In genomic region chr14:55884713-55885113, GRCm38 (mm10) we compare ENCODE assay signal across 8 mouse cellular contexts. TPM values are rescaled to one million over a fixed set of nuclear protein-coding genes. Genes with fewer than 3 reads are reported as not detected.
DNase-seq lines count a peak whose midpoint lies in the region; ATAC-seq and TF ChIP-seq lines count a peak whose summit lies in the region.

Gene Khnyn (plus strand): TSS chr14:55884947.

- H3K4me3 ChIP-seq in lung, embryonic 14.5 days (ENCODE audit: low read depth, low read length), result peak within 1 kb of the TSS; percentile 67

- H3K9ac ChIP-seq in lung, embryonic 14.5 days, result peak within 1 kb of the TSS; percentile 86

- H3K9me3 ChIP-seq in lung, embryonic 14.5 days (ENCODE audit: low read depth, low read length), result no peaks in the 10 kb centered on the region

- no peak for TF ChIP-seq CTCF in lung, embryonic 14.5 days (IDR thresholded peaks at IDR 0.05; ENCODE audit: low read depth)

- peak within 1 kb of the TSS; percentile 97 for H3K27ac ChIP-seq in lung, embryonic 14.5 days (ENCODE audit: low read depth)

- WGBS in lung, embryonic 14.5 days, result under 1% methylated on average over 23 of the region's 30 CpGs

- H3K4me2 ChIP-seq in lung, embryonic 14.5 days, result peak within 1 kb of the TSS; percentile 74

- DNase-seq in MEL-GATA-1-ER (ENCODE audit: extremely low read depth, low read depth), result peak; percentile 81
- DNase-seq in cerebellum, adult 8-10 months, result peak; percentile 93
- peak; percentile 89 for DNase-seq in forelimb bud, embryonic 11.5 days (ENCODE audit: low read depth, low spot score)
- DNase-seq in heart, postnatal 4 days, result peak; percentile 94
- peak; percentile 72 to 75 for DNase-seq in layer of hippocampus, adult 8-10 months (ENCODE audit: low spot score in 2 of 2)
- peak; percentile 97 for DNase-seq in lung, embryonic 14.5 days
- DNase-seq in thymus, adult 18-20 months, result peak; percentile 72 to 75

- H3K36me3 ChIP-seq in lung, embryonic 14.5 days (ENCODE audit: insufficient read depth), result peaks cover 36% of the 10 kb centered on the region

- ATAC-seq in lung, embryonic 14.5 days (ENCODE audit: insufficient read depth), result peak; percentile 97
- ATAC-seq in neutrophil, adult 5-6 weeks (ENCODE audit: extremely low read depth, insufficient number of reproducible peaks, low FRiP score, poor library complexity, severe bottlenecking), result peak; percentile 82

- no peaks in the 10 kb centered on the region for H3K27me3 ChIP-seq in lung, embryonic 14.5 days (ENCODE audit: insufficient read depth, low read length)

- peaks cover 10% of the 10 kb centered on the region; the same call in 1 of the 2 replicates for H3K4me1 ChIP-seq in lung, embryonic 14.5 days (ENCODE audit: insufficient read depth)

RNA-seq across cellular contexts. Expression of gene Khnyn, which starts in this region (rescaled TPM):
- total RNA-seq in heart, postnatal 4 days (2021), result 10 to 100 TPM; 11.6 to 12.0 TPM
- 10 to 100 TPM; 13.4 to 14.0 (median 13.7) TPM for total RNA-seq in layer of hippocampus, adult 8-10 months (2022)
- polyA plus RNA-seq in lung, embryonic 14.5 days (2014; fragmentation: Nextera tagmentation; extraction: Ambion mirVana), result 11.0 and 13.7 TPM in 2 replicates
- 157 and 158 TPM in 2 replicates for total RNA-seq in neutrophil, adult 5-6 weeks (2017)

Comparison
In these comparisons a context has a peak if more than half of its experiments do, and no peak if none do; other contexts are left out.
1. Peak in every context shown above with its lines: DNase-seq, ATAC-seq, H3K4me3 ChIP-seq and H3K27ac ChIP-seq.
2. RNA of gene Khnyn (total RNA-seq): 157 to 158 TPM in neutrophil, adult 5-6 weeks; 13.4 to 14.0 TPM in layer of hippocampus, adult 8-10 months and 11.6 to 12.0 TPM in heart, postnatal 4 days; every median in the first group is over 10 times any median in the second.